Mouse (Mus musculus) MN1 (cell line): ENCODE measurements around the gene Otud7a.

Experiments
- DNase-seq: peaks from one replicate; pipeline ENCODE4 v3.0.0-alpha.2; 2016; ENCODE audit warnings: low spot score

Gene Otud7a

GRCm38 (mm10) chr7:63719183-63719944, 274.8 kb downstream of the Otud7a start:
- no peak for DNase-seq

DNA sequence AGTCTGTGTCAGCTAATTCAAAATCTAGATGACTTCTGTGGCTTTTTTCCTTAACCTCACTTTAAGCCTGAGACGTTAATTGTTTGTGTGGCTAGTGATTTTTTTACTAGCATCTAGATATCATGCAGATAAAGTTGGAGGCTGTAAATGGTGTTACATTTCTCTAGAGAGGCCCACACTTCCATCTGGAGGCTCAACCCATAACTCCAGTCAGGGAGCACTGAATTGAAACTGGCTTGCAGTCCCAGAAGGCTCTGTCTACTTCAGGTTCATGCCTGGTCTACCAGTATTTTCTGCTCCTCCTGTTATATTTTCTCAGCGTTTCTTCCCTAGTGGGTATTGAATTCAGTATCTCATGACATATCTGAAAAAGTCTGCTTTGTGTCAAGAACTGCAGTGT, 276.1 kb downstream of the Otud7a start:
- DNase-seq: no peak

GRCm38 (mm10) chr7:63725040-63725729, 280.6 kb downstream of the Otud7a start:
- no peak for DNase-seq

DNA sequence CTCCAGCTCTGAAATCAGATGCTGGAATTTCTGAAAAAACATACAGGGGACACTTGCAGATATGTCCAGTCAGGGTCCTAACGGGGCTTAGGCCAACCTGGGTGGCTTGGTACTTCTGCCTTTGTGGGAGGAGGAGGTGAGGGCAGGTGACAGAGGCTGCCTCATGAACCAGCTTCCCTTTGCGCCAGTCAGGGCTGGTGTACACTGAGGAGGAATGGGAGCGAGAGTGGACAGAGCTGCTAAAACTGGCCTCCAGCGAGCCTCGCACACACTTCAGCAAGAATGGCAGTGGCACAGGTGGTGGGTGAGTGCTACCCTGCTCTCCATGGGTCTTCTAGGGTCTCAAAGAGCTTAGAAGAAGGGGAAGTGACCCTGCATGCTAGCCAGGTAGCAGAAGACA, 285.1 kb downstream of the Otud7a start:
- DNase-seq: no peak

GRCm38 (mm10) chr7:63730012-63730411, 285.5 kb downstream of the Otud7a start:
- DNase-seq: no peak

DNA sequence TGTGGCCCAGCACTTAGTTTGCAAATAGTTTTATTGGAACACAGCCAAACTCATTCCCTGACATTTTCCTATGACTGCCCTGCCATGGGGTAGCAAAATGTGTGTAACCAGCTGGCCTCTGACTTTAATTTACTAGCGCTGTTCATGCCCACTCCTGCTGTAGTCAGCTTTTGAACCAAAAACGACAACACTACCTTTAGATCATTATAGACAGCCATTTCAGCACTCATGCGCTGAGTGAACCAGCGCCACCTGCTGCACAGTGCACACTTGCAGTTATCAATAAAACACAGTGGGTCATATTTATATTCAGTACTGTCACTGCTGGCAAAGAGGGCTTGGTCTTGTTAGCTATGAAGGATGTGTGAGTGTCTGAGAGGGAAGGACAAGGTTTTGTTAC, 293.2 kb downstream of the Otud7a start:
- DNase-seq: no peak

DNA sequence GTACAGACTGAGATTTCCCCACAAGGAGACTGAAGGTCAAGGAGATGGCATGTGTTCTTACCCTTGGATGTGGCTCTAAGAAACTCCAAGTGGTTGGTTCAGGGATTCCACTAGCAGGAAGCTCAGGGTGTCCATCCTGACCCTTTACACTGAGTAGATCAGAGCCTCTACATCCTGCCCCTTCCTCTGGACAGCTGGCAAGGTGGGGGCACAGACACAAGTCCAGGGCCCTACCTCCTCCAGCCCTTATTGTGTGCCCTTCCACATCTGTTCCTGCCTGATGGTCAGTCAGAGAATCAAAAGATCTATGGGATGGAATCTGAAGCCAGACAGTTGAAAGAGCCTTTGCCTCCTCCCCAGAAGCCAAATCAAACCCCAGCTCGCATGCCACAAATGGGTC, 293.6 kb downstream of the Otud7a start:
- no peak for DNase-seq

- DNase-seq: no peak
Observed at GRCm38 (mm10) chr7:63743116-63743515, 298.6 kb downstream of the Otud7a start.

DNA sequence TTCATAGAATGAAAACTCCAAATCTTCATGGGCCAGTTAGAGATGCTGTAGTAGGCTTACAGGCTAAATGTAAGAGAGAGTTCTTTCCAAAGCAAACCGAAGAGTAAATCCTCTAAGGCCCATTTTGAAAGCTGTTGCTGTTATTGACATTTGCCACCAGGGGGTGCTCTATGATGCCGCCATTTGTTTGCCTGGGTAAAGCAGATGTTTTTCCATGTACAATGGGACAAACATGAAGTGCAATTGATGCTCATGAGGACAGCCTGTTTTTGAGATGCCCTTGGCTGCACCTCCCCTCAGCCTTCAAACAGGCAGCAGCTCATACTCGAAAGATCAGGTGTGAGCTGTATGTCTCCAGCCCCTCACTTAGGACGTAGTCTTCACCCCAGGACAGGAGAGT, 307.5 kb downstream of the Otud7a start:
- no peak for DNase-seq

- no peak for DNase-seq
Observed at GRCm38 (mm10) chr7:63753274-63753751, 308.8 kb downstream of the Otud7a start.

DNA sequence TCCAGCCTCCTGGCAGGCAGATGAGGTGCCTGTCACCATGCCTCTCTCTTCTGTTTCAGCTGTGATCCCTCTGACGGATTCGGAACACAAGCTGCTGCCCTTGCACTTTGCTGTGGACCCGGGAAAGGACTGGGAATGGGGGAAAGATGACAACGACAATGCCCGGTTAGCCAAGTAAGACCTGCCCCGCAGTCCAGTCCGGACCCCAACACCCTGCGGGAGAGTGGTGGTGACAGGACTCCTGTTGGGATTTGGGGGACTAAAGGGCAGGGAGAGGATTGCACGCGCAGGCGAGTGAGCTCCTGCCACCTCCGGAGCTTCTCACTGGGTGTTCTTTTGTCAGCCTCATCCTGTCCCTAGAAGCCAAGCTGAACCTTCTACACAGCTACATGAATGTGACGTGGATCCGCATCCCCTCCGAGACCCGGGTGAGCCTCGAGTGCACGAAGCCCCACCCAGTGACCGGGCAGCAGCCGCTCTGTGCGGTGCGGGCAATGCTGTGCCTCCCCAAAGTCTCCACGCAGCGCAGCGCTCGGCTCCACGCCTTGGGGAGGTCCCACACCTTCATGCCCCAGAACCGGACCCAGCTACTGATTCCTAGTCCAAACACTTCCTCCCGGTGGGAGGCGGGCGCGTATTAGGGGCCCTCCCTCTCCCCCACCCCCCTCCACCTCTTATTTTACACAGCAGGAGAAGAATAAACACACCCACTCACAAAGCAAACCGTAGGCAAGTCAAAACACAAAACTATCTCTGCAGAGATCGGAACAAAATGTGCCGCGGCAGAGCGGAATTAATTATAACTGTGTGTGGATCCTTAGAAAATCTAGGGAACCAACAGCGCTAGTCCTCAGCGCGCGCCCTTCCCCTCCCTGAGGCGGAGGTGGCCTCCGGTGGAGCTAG, 310.3 kb downstream of the Otud7a start:
- DNase-seq: no peak

DNA sequence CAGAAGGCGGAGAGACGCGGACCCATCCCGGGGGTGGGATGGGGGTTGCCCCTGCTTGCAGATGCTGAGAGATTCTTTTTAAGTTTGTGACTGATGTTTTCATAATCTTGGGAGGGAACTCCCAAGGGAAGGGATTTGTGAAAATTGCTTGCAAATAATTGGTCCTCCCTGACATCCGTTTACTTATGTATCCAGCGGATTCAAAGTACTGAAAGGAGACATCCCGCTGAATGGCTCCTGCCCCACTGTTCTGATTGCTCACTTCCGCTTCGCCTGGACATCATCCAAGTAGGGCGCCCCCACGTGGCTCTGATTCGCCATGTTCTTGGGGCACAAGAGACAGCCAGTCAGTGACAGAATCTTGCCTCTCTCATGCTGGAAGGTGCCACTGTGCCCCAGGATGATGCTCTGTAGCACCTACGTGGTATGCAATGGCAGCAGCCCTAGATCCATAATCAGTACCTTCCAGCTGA, 311.0 kb downstream of the Otud7a start:
- DNase-seq: no peak

- DNase-seq: no peak
Observed at GRCm38 (mm10) chr7:63757136-63757677, 312.7 kb downstream of the Otud7a start.

DNA sequence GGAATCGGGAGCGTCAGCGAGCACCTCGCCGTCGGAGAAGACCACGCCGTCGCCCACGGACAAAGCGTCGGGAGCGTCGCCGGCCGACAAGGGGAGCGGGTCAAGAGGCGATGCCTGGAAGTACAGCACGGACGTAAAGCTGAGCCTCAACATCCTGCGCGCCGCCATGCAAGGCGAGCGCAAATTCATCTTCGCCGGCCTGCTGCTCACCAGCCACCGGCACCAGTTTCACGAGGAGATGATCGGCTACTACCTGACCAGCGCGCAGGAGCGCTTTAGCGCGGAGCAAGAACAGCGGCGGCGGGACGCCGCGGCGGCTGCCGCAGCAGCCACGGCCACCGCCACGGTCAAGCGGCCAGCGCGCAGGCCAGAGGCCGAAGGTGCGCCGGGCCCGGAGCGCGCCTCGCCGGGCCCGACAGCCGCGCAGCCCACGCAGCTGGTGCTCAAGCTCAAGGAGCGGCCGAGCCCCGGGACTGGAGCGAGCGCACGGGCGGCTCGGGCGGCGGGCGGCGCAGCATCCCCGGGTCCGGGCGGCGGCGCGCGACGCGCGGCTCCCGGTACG, 313.2 kb downstream of the Otud7a start:
- no peak for DNase-seq

DNA sequence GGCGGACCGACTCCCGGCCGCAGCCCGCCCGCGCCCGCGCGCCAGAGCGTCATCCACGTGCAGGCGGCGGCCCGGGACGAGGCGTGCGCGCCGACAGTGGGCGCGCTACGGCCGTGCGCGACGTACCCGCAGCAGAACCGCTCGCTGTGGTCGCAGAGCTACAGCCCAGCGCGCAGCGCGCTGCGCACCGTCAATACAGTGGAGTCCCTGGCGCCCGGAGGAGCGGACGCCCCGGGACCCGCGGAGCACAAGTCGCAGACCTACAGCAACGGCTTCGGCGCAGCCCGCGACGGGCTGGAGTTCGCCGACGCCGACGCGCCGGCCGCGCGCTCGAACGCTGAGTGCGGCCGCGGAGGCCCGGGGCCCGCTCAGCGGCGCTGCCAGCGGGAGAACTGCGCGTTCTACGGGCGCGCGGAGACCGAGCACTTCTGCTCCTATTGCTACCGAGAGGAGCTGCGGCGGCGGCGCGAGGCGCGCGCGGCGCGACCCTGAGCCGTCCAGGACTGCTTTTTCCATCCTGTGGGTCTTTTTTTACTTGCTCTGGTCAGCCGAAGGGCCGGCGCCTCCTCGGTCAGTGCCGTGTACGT, 313.8 kb downstream of the Otud7a start:
- no peak for DNase-seq

DNA sequence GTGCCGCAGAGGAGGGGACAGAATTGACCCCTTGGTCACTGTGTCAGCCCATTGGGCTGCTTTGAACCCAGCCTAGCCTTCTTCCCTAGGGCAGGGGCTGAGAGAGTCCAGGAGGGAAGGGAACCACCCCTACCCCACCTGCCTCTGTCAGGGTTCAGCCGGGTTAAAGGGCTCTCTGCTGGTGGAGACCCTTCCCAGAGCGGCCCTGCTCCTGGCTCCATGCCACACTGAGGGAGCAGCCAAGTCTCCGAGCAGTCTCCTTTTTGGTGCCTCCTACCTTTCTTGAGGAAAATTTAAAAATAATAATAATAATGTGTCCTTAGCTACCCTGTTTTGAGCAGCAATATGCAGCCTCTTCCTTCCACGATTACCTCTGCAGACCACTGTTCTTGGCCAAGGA, 315.1 kb downstream of the Otud7a start:
- no peak for DNase-seq

DNA sequence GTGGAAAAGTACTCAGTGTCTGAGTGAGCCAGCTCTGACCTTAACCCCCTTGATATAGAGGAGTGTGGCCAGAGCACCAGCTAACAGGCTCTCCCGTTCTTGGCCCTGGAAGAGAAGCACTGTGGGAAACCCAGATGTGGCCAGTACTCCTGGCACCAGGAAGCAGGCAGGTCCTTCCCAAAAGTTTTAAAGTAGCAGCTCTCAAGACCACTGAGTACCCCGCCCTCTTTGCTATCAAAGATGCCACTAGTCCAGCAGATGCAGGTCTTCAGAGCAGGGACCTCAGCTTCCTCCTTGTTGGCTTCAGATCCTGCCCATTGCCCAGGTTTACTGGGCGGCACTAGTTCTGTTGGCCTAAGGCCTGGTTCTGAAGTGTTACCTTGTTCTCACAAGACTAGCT, 318.0 kb downstream of the Otud7a start:
- no peak for DNase-seq

- DNase-seq: no peak
Observed at GRCm38 (mm10) chr7:63768398-63769029, 324.0 kb downstream of the Otud7a start.

GRCm38 (mm10) chr7:63773268-63773667, 328.7 kb downstream of the Otud7a start:
- no peak for DNase-seq

GRCm38 (mm10) chr7:63774291-63774690, 329.7 kb downstream of the Otud7a start:
- DNase-seq: no peak

- no peak for DNase-seq
Observed at GRCm38 (mm10) chr7:63777328-63777727, 332.8 kb downstream of the Otud7a start.
